Mouse (Mus musculus) induced T-regulatory cell, adult 2 months (primary cell): ENCODE data around the gene Srek1.

Experiments
- DNase-seq: peaks from one replicate; pipeline ENCODE4 v3.0.0-alpha.2; 2012; ENCODE audit warnings: low read depth

Gene Srek1

DNA sequence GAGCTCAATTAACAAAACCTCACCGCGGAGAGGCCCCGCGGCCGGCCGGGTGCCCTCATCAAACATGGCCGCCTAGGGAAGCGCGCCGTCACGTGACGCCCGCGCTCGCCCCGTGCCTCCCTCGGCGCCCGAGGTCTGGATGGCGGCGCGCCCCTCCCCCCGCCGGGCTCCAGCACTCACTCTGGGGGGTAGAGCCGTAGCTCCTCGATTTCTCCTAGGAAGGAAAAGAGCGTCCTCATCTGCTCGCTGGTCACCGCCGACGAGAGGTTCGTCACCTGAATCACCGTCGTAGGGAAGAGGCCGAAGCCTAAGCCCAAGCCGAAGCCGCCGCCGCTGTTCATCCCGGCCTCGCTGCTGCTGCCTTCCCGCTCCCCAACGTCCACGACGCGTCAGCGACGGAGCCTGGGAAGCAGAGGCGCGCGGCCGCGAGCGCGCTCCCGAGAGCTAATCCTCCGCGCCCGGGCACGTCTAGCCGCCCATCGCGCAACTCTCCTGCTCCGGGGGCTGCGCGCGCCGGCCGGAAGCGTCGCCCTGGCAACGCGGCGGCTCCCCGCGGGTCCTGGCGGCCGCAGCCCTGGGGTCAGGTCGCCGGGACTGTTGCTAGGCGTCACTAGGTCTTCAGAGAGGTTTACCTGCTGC is at the start of gene Srek1:
Gene Srek1, minus strand, starts transcription at position 490 of the 639 bp plus-strand sequence.
- DNase-seq = peak; percentile 92

DNA sequence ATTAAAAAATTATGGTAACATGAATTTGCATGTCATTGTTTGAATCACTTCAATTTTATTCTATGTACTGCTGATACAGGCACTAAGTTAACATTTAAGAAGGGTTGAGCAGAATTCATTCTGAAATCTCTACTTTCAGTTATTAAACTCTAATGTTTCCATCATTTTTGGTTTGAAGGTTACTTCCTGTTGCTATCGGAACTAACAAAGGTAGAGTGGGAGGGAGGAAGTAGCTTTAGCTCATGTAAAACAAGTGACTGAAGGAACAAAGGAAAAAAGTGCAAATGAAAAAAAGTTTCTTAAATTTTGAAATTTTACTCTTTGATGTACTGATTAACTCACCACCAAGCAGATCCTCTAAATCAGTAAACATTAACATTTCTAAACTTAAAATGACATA is 47.9 kb upstream of the Srek1 start:
- DNase-seq = no peak

DNA sequence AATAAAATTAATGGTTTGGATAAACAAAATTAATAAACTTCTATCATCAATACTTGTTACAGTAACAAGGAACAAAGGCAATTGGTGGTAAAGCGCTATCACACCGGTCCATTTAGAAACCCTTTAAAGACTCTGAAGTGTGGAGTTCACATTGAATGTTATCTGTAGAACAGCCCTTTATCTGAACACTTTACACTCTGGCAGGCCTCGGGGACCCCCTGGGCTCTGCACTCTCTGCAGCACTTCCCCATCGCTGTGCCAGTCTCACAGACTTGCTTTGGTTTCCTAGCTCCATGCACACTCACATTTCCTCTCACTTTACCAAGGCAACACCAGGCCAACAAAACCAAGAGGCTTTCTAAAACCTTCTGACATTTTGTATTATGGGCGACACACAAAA is 45.0 kb upstream of the Srek1 start:
- DNase-seq = no peak

DNA sequence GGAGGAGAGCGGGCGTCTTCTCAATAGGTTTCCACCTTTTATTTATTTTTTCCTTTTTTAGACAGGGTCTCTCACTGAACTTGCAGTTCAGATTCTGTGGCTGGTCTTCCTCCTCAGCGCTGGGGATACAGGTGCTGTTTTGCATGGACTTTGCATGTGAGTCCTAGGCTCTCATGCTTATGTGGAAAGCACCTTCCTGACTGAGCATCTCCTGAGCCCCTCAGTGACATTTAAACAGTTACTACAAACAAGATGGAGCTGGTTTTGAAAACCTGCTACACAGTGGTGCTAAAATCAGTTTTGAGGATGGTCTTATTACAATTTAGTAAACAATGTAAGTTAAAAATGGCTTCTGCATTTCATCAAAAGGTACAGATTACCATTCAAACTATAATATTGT is 43.5 kb upstream of the Srek1 start:
- DNase-seq = no peak

DNA sequence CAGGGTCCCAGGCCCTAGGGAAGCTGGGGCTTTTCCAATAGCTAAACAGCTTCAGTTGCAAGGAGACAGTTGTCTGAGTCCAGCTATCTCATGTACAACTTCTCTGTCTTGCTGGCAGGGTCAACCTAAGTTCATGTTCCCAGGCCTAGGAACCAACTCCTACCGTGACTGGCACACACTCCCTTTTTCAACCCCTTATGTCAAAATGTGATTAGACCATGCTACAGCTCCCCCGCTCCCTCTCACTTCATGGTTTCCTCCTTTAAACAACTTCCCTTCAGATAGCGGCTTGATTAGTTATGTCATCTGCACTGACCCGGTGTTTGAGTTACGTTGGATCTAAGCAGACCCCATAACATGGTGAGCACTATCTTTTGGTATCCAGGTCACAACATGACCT is 33.1 kb upstream of the Srek1 start:
- DNase-seq = no peak

DNA sequence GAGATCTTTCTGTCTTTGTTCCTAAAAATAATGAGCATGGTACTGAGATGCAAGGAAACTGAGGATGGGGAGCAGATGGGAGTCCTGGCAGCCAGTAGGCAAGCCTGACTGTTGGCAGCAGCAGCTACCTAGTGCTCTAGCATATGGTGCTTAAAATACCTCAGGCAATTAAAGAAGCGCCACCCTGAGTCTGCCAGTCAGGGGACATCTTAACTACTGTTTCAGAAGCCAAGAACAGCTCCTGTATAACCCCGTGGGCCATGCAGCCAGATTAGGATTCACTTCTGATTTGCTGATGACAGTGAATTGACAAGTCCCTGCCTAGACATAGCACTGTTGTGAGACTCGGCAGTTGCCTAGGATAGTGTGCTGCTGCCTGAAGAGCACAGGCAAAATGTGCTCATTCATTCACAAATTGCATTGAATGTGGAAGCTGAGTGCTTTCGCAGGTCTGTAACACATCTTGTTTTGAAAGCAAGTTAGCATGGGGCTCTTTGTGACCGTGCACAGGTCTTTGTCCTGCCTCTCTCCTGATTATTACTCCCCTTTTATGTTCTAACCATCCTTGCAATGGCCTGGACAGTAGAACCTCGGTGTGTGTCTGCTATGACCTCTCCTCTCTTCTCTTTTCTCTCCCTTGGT is 31.9 kb upstream of the Srek1 start:
- no peak for DNase-seq

DNA sequence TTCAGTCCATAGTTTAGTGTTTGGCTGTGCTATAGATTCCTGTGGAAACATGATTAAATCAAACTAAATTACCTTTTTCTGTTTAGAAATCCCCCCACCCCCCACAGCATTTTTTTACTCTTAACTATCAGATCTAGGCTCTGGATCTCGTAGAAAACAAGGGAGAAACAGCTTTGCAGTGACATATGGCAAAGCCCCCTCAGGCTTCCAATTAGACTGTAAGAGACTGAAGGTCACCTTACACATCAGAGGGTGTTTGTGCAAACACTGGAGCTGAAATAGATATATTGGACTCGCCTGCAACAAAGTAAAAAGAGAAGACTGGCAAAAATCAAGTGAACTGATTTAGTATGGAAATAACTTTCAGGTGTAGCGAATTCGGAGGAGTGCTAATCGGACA is 29.3 kb upstream of the Srek1 start:
- no peak for DNase-seq

DNA sequence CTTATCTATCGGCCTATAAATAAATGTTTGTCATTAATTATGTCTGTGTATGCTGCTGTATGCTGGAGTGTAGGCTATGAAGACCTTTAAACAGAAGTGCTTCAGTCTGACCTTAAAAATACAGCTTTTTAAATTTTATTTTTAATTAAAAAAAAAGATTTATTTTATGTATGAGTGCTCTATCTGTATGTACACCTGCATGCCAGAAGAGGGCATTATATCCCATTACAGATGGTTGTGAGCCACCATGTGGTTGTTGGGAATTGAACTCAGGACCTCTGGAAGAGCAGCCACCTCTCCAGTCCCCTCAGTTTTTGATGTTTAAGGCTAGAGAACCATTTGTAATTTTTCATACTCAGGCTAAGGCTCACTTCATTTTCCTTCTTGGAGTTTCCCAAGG is 26.6 kb upstream of the Srek1 start:
- DNase-seq = no peak

DNA sequence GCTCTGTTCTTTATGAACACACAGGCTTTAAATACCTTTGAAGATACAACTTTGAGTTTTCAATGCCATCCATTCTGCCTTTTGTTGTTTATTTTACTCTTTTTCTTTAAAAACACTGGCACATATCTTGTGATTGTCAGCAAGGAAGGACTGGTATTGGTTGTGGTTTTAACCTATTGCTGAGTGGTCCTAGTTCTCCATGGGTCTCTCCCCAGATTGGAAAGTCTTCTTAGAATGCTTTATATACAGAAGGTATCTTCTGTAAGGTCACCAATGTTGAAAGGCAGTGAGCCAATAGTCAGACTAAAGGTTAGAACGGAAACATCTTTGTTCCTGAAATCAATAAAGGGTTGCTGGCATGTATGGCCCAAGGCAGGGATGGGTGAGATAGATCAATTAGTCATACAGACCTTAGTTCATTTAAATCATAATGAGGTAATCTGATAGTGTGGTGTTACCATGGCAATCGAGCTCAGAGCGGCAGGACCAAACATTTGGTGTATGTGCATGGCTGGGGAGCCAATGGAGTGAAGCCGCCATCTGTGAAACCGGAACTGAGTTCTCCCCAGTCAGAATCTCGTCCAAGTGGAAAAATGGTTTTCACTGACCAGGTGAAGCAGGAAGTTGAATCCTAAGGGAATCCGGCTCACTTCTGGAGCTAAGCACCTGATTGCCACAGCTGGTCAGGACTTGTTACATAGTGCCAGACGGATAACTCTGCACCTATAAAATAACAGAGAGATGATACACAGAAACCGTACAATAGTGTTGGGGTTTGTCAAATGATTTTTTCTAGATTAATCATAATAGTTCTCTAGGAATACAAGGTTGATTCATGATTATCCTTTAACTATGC is 20.5 kb upstream of the Srek1 start:
- no peak for DNase-seq

DNA sequence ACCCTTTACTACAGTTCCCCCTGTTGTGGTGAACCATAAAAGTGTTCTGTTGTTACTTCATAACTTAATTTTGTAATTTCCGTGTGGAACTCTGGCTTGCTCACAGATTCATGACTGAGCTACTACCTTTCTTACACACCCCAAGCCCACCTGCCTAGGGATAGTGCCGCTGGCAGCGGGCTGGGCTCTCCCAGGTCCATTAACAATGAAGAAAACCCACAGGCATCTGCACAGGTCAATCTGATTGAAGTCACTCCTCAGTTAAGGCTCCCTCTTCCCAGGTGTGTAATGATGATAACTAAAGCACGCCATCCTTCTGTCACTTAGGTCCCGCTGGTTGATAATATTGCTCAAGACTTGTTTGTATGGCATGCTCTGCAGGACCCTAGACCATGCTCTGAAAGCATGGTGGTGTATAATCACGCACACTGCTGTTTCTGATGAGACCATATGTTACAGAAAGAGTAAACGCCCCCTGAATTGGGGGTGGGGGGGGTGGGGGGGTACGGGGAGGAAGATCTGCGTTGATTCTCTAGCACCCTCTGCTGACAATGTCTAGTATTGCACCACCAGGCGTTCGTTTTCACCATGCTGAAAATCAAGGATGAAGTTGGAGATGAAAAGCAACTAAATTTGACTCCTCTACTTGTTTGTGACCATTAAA is 5.6 kb upstream of the Srek1 start:
- peak; percentile 79 for DNase-seq

DNA sequence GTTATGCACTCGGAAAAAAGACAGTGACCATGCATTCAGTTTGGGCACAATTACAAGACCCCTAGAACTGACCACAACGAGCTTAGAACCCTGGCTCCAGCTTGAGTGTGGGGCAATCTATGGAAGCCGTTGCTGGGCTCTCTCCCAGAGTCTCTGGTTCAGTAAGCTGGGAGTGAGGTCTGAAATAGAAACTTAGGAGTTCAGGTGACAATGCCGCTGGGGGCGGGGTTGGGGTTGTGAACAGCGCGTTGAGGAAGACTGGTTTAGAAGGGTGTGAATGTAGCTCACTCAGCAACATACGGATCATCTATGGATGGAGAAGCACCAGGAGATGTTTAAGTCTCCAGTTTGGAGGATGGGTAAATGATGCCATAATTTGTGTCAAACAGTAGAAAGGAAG is 2.7 kb upstream of the Srek1 start:
- no peak for DNase-seq

DNA sequence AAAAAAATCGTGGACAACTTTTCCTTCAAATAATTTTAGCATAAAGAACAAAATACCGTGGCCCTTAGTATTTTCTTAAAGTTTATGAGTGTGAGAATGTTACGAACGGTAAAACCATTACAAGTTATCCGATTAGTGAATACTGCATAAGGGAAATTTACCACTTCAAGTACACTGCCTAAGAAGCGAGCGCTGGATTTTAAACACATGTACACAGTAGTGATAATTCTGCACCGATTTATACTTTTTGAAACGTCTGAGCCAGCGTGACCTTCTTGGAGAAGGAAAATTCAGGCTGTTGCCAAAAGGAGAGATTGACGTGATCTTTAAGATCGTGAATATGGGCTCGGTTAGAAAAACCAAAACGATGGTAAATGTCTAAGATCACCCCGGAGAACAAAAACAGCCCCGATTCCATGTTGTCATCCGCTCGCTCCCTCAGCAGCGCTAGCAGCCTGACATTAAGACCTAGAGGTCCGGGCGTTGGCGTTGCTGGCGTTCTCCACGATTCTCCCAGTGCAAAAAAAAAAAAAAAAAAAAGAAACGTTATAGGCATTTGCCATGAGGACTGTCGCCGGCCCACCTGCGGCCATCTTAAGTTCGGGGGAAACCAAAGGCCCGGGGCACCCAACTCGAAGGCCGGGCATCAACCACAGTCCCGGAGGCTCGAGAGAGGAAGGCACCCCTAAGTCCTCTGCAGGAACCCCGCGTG is 845 bp downstream of the Srek1 start:
- no peak for DNase-seq

DNA sequence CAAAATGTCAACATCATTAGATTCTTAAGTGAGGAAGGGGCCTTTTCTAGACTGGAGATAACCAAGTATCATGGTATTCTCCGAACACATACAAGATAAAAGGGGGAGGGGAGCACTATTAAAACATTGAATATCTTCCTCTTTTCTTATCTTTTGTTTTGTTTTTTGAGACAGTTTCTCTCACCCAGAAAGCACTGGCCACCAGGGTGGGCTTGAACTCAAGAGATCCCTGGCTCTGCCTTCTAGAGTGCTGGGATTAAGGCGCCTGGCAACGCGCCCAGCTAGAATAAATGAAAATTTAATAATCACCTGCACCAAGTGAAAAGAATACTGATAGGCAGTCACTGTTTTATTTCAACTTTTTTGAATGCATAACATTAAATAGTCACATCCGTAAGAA is 1.5 kb downstream of the Srek1 start:
- DNase-seq = no peak

DNA sequence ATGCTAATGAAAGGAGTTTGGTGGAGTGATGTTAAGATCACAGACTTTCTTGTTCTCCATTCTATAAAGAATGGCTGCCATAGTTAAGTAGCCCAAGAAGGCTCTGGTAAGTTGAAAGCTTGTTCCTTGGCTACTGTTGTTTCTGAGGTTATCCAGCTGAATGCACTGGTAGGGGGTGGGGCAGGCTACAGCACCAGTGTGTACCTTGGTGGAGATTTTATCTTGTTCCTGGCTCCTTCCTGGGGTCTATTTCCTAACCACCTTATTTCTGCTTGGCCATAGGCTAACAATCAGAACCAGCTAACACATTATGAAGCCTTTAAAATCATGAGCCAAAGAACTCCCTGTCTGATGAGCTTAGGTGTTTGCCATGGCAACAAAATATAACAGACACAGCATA is 3.6 kb downstream of the Srek1 start:
- no peak for DNase-seq

DNA sequence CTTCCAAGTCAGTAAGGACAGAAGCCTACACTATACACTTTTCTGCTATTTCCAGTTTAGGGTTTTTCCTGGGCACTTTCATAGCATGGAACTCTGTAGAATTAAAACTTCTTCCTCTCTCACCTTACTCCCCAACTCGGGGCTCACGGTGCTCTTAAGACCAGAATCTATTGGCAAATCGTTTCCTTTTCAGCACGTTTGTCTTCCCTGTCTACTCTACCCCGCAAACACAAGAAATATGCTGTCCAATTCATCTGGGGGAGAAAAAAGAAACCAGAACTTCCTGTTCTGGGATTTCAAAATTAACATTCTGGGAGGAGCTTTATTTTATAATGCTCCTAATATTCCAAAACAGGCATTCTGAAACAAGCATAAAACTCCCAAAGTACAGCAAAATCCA is 6.5 kb downstream of the Srek1 start:
- no peak for DNase-seq

DNA sequence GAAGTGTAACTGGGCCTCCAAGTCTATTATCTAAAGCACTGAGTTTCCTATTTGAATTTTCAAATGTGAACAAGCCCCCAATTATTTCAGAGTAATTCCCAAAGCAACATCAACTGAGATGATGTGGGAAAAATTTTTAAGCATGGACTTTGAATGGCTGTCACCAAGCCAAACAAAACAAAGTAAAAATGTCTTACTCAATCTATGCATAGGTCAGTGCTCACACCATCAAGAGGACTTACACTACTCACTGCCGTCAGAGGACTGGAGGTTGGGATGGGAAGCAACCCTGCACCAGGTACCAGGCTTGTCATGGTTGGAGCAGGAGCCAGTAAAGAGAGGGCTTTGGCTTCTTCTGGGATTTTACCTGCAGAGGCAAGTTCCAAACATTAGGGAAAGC is 10.8 kb downstream of the Srek1 start:
- no peak for DNase-seq

DNA sequence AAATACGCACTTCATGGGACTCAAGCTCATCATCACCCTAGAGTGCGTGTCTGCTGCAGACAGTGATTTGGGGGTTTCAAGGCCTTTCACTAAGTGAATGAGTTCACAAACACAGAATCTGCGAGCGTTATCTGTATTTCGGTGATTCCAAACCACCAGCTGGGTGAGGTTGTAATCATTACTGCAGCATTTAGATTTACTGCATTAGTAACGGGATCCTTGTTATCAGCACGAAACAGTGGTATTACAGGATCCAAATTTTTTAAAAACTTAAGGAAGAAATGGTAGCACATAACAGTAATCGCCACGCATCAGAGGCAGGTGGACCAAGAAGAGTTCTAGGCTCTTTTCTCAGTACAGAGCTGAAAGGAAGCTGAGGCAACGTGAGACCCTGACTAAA is 12.4 kb downstream of the Srek1 start:
- DNase-seq = no peak

DNA sequence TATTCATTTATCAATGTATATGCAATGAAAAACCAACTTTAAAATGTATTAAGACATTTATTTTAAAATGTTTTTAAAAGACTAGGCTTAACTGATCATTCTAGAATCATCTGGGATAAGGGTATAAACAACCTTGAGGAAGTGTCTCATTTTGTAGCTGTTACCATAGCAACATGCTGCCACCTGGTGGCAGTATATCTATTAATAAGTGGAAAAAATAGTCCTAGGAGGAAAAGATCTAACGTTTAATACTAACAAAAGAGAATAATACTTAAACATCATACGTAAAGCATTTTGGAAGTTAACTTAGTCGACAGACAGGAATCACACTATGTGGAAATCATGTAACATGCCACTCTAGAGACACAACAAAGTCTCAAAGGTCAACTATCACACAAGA is 23.0 kb downstream of the Srek1 start:
- peak; percentile 76 for DNase-seq

DNA sequence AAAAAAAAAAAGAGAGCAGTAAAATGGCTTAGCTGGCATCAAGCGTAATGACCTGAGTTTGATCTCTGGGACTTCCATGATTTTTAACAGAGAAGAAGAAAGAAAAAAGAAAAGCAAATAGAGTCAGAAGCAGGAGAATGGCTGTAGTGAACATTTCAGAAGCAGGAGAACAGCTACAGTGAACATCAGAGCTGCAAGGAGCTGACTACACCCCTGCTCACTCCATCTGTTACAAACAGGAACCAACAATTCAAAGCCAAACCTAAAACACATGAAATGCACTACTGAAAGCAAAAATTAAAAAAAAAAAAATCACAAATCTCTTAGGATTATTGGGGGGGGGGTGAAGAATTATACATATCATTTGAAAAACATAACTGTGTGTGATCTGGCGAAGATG is 28.7 kb downstream of the Srek1 start:
- no peak for DNase-seq

DNA sequence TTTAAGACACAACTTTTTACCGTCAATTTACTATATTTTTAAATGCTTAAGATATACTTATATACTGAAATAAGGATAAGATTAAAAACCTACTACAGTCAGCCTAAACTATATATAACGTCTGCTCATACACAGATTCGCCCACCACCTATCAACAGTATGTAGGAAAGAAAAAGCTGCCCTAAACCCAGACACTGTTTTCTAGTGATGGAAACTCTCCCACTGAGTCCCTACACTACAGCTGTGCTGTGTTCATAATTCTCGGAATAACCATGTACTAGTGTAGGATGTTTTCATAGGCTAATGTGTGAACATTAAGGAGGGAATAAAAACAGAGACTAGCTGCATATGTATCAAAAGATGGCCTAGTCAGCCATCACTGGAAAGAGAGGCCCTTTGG is 29.2 kb downstream of the Srek1 start:
- DNase-seq = no peak

DNA sequence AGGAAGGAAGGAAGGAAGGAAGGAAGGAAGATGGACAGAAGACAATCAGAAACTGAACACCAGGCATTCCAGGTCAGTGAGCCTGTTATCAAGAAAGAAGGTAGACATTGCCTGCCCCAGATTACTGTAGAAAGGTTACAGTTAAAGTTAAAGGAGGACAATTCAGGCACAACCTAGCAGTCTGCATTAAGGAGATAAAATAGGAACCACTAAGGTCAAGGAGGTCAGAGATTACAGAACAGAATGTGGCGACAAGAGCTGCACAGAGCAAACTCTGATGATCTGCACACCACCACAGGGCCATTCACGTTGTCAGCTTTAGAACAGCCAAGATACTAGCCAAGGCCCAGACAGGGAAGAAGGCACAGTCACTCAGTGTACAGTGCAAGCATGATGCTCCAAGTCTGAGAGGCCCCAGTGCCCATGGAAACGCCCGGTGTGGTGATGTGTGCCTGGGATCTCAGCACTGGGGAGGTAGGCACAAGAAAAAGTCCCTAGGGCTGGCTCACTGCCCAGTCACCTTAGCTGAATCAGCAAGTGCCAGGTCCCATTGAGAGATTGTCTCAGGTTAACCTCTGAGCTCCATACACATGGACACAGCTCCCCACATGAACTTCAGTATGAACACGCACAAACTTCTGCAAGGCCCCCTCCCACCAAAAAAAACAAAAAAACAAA is 38.9 kb downstream of the Srek1 start:
- DNase-seq = no peak

DNA sequence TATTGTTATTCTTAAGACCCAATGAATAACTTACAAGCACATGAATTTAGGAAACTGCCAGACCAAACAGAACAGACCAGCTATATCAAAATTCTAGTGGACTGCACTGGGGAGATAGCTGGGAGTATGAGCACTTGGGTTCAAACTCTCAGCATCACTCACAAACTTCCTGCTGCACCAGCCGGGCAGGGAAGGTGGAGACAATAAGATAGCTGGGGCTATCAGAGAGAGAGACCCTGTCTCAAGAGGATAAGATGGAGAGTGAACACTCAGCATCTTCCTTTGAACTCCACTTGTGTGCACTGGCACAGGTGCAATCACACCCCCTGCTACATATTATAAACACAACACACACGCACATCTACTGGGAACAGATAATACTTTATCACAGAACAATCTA is 47.5 kb downstream of the Srek1 start:
- DNase-seq = no peak
